Mouse (Mus musculus): ENCODE data around the gene Isg20l2. TPM values are rescaled to one million over a fixed set of nuclear protein-coding genes. Genes with fewer than 3 reads are reported as not detected.

Gene Isg20l2
- polyA plus RNA-seq, 1 experiment from 2014 or later, result 17.2 TPM

GRCm38 (mm10) chr3:87947056-87947810 lies 17.1 kb downstream of the Isg20l2 start:
- Histone ChIP-seq H3K4me1 (ENCODE audit: control insufficient read depth, low read depth, low read length) (peaks cover 10% of the 10 kb centered on the region), H3K9me3 (replicated peaks; ENCODE audit: control insufficient read depth, low read length) (no peaks in the 10 kb centered on the region), H3K4me2 (ENCODE audit: low read depth, low read length) (no peak overlapping the region), H3K27me3 (ENCODE audit: control insufficient read depth, insufficient read depth, low read depth, low read length) (peaks cover 69% of the 10 kb centered on the region), H3K36me3 (ENCODE audit: control insufficient read depth, insufficient read depth) (peaks cover 3% of the 10 kb centered on the region; the same call in 1 of the 2 replicates), H3K9ac (ENCODE audit: low read depth, low read length) (no peak overlapping the region), H3K4me3 (ENCODE audit: low read depth, low read length) (no peak overlapping the region), H3K27ac (ENCODE audit: low read length) (no peak overlapping the region)
- WGBS (ENCODE audit: insufficient replicate concordance), result 4% methylated on average over 26 of the region's 26 CpGs
- no peak for ATAC-seq (ENCODE audit: low read depth)

- Histone ChIP-seq H3K4me1 (ENCODE audit: control insufficient read depth, low read depth, low read length) (peaks cover 10% of the 10 kb centered on the region), H3K27me3 (ENCODE audit: control insufficient read depth, insufficient read depth, low read depth, low read length) (peaks cover 75% of the 10 kb centered on the region), H3K4me3 (ENCODE audit: low read depth, low read length) (no peak overlapping the region), H3K36me3 (ENCODE audit: control insufficient read depth, insufficient read depth) (no peaks in the 10 kb centered on the region), H3K27ac (ENCODE audit: low read length) (no peak overlapping the region), H3K9me3 (replicated peaks; ENCODE audit: control insufficient read depth, low read length) (no peaks in the 10 kb centered on the region), H3K4me2 (ENCODE audit: low read depth, low read length) (peak overlapping the region; percentile 22), H3K9ac (ENCODE audit: low read depth, low read length) (no peak overlapping the region)
- WGBS (ENCODE audit: insufficient replicate concordance), result 2% methylated on average over 17 of the region's 17 CpGs
- ATAC-seq (ENCODE audit: low read depth), result no peak
Observed at GRCm38 (mm10) chr3:87947811-87948199, 17.7 kb downstream of the Isg20l2 start.

GRCm38 (mm10) chr3:87948378-87949265 lies 18.5 kb downstream of the Isg20l2 start, which contains the start of gene Crabp2:
Crabp2 (plus strand) TSS chr3:87948666.
- peaks cover 10% of the 10 kb centered on the region for H3K4me1 ChIP-seq (ENCODE audit: control insufficient read depth, low read depth, low read length)
- H3K4me3 ChIP-seq (ENCODE audit: low read depth, low read length), result no peak within 1 kb of the TSS

GRCm38 (mm10) chr3:87949266-87949954 lies 19.3 kb downstream of the Isg20l2 start:
- H3K27ac ChIP-seq (ENCODE audit: low read length), result no peak overlapping the region
- WGBS (ENCODE audit: insufficient replicate concordance), result 12% methylated on average over 16 of the region's 16 CpGs
- no peaks in the 10 kb centered on the region for H3K9me3 ChIP-seq (replicated peaks; ENCODE audit: control insufficient read depth, low read length)
- no peak overlapping the region for H3K9ac ChIP-seq (ENCODE audit: low read depth, low read length)
- H3K4me3 ChIP-seq (ENCODE audit: low read depth, low read length), result no peak overlapping the region
- peaks cover 89% of the 10 kb centered on the region for H3K27me3 ChIP-seq (ENCODE audit: control insufficient read depth, insufficient read depth, low read depth, low read length)
- ATAC-seq (ENCODE audit: low read depth), result no peak
- no peak overlapping the region for H3K4me2 ChIP-seq (ENCODE audit: low read depth, low read length)
- H3K4me1 ChIP-seq (ENCODE audit: control insufficient read depth, low read depth, low read length), result peaks cover 10% of the 10 kb centered on the region
- H3K36me3 ChIP-seq (ENCODE audit: control insufficient read depth, insufficient read depth), result no peaks in the 10 kb centered on the region

More at GRCm38 (mm10) chr3:87948378-87949265, 18.5 kb downstream of the Isg20l2 start, which contains the start of gene Crabp2:
- Histone ChIP-seq H3K27ac (ENCODE audit: low read length) (no peak within 1 kb of the TSS), H3K9ac (ENCODE audit: low read depth, low read length) (no peak within 1 kb of the TSS), H3K36me3 (ENCODE audit: control insufficient read depth, insufficient read depth) (no peaks in the 10 kb centered on the region), H3K9me3 (replicated peaks; ENCODE audit: control insufficient read depth, low read length) (no peaks in the 10 kb centered on the region), H3K4me2 (ENCODE audit: low read depth, low read length) (peak within 1 kb of the TSS; percentile 22), H3K27me3 (ENCODE audit: control insufficient read depth, insufficient read depth, low read depth, low read length) (peaks cover 83% of the 10 kb centered on the region)
- 4% methylated on average over 35 of the region's 35 CpGs for WGBS (ENCODE audit: insufficient replicate concordance)
- ATAC-seq (ENCODE audit: low read depth), result no peak

DNA sequence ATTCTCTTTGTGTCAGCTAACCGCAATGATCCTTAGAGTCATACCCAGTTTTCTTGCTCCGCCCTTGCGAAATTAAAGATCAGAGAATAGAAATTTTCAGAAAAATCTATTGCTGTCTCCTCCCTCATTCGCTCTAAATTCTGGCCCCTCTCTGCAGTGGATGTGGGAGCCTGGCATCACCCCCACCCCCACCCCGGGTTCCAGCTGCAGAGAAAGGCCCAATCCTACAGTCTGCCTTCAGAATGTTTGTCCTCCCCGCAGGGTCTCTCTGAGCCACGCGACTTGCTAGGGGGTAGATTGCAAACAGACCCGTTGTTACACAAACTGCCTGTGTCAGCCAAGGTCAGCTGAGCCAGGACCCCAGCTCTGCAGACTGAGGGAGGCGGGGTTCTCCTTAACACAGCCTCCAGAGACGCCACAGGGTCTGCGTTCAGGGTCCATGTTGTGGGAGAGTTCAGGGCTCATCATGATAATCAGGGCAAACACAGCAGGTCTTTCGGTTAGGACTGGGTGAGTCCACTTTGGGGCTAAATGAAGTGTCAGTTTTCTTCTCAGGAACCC lies 19.9 kb downstream of the Isg20l2 start:
- no peaks in the 10 kb centered on the region for H3K36me3 ChIP-seq (ENCODE audit: control insufficient read depth, insufficient read depth)
- no peak overlapping the region for H3K4me2 ChIP-seq (ENCODE audit: low read depth, low read length)
- H3K9ac ChIP-seq (ENCODE audit: low read depth, low read length), result no peak overlapping the region
- WGBS (ENCODE audit: insufficient replicate concordance), result 11% methylated on average over 13 of the region's 13 CpGs
- H3K4me1 ChIP-seq (ENCODE audit: control insufficient read depth, low read depth, low read length), result peaks cover 10% of the 10 kb centered on the region
- no peaks in the 10 kb centered on the region for H3K9me3 ChIP-seq (replicated peaks; ENCODE audit: control insufficient read depth, low read length)
- H3K27ac ChIP-seq (ENCODE audit: low read length), result no peak overlapping the region
- H3K27me3 ChIP-seq (ENCODE audit: control insufficient read depth, insufficient read depth, low read depth, low read length), result peaks cover 90% of the 10 kb centered on the region
- H3K4me3 ChIP-seq (ENCODE audit: low read depth, low read length), result no peak overlapping the region
- no peak for ATAC-seq (ENCODE audit: low read depth)

DNA sequence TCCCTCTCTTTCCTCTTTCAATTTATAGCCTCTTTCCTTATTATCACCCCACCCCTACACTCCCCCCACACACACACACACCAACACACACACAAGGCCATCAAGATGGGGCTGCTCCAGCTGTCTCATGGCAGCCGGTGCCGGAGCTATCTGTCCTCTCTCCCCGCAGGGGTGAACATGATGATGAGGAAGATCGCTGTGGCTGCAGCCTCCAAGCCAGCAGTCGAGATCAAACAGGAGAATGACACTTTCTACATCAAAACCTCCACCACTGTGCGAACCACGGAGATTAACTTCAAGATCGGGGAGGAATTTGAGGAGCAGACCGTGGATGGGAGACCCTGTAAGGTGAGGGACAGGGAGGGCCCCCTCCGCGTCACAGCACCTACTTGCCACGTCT lies 21.8 kb downstream of the Isg20l2 start:
- Histone ChIP-seq H3K27me3 (ENCODE audit: control insufficient read depth, insufficient read depth, low read depth, low read length) (peaks cover 71% of the 10 kb centered on the region), H3K9me3 (replicated peaks; ENCODE audit: control insufficient read depth, low read length) (no peaks in the 10 kb centered on the region), H3K27ac (ENCODE audit: low read length) (no peak overlapping the region), H3K4me3 (ENCODE audit: low read depth, low read length) (no peak overlapping the region), H3K4me2 (ENCODE audit: low read depth, low read length) (no peak overlapping the region), H3K4me1 (ENCODE audit: control insufficient read depth, low read depth, low read length) (peaks cover 10% of the 10 kb centered on the region), H3K9ac (ENCODE audit: low read depth, low read length) (no peak overlapping the region), H3K36me3 (ENCODE audit: control insufficient read depth, insufficient read depth) (no peaks in the 10 kb centered on the region)
- WGBS (ENCODE audit: insufficient replicate concordance), result 9% methylated on average over 12 of the region's 12 CpGs
- ATAC-seq (ENCODE audit: low read depth), result no peak

GRCm38 (mm10) chr3:87952440-87952839 lies 22.3 kb downstream of the Isg20l2 start:
- no peak overlapping the region for H3K4me2 ChIP-seq (ENCODE audit: low read depth, low read length)
- 1% methylated on average over 5 of the region's 5 CpGs for WGBS (ENCODE audit: insufficient replicate concordance)
- H3K36me3 ChIP-seq (ENCODE audit: control insufficient read depth, insufficient read depth), result no peaks in the 10 kb centered on the region
- H3K27me3 ChIP-seq (ENCODE audit: control insufficient read depth, insufficient read depth, low read depth, low read length), result peaks cover 66% of the 10 kb centered on the region
- H3K27ac ChIP-seq (ENCODE audit: low read length), result no peak overlapping the region
- H3K4me3 ChIP-seq (ENCODE audit: low read depth, low read length), result no peak overlapping the region
- no peaks in the 10 kb centered on the region for H3K9me3 ChIP-seq (replicated peaks; ENCODE audit: control insufficient read depth, low read length)
- H3K9ac ChIP-seq (ENCODE audit: low read depth, low read length), result no peak overlapping the region
- no peak for ATAC-seq (ENCODE audit: low read depth)
- peaks cover 10% of the 10 kb centered on the region for H3K4me1 ChIP-seq (ENCODE audit: control insufficient read depth, low read depth, low read length)

- Histone ChIP-seq H3K27ac (ENCODE audit: low read length) (no peak overlapping the region), H3K9ac (ENCODE audit: low read depth, low read length) (no peak overlapping the region), H3K36me3 (ENCODE audit: control insufficient read depth, insufficient read depth) (no peaks in the 10 kb centered on the region), H3K4me2 (ENCODE audit: low read depth, low read length) (no peak overlapping the region), H3K9me3 (replicated peaks; ENCODE audit: control insufficient read depth, low read length) (no peaks in the 10 kb centered on the region), H3K27me3 (ENCODE audit: control insufficient read depth, insufficient read depth, low read depth, low read length) (peaks cover 36% of the 10 kb centered on the region), H3K4me1 (ENCODE audit: control insufficient read depth, low read depth, low read length) (peaks cover 7% of the 10 kb centered on the region; the same call in 1 of the 2 replicates), H3K4me3 (ENCODE audit: low read depth, low read length) (no peak overlapping the region)
- ATAC-seq (ENCODE audit: low read depth), result no peak
- WGBS (ENCODE audit: insufficient replicate concordance), result 56% methylated on average over 1 of the region's 1 CpGs
Observed at GRCm38 (mm10) chr3:87958056-87958455, 27.9 kb downstream of the Isg20l2 start.
